Mouse (Mus musculus): ENCODE measurements around the gene Vps33a.

The Vps33a gene

GRCm38 (mm10) chr5:123572357-123573186, at the start of gene Vps33a:
Vps33a (minus strand) TSS chr5:123573038.
- in situ Hi-C loops (cut with MseI, MboI): no loop called here

GRCm38 (mm10) chr5:123622421-123622820, 49.6 kb upstream of the Vps33a start:
- in situ Hi-C loops (cut with MseI, MboI): loop anchor here in 1 of 2 experiments (10.0 kb wide), 1 partner anchor 72 kb away; no protein-coding TSS in a partner anchor

GRCm38 (mm10) chr5:123618558-123618957, 45.7 kb upstream of the Vps33a start:
- in situ Hi-C loops (cut with MseI, MboI): no loop called here

GRCm38 (mm10) chr5:123614246-123614645, 41.4 kb upstream of the Vps33a start:
- in situ Hi-C loops (cut with MseI, MboI): loop anchor here in 1 of 2 experiments (5.0 kb wide), 1 partner anchor 37 kb away; no protein-coding TSS in a partner anchor

GRCm38 (mm10) chr5:123609843-123610242, 37.0 kb upstream of the Vps33a start:
- in situ Hi-C loops (cut with MseI, MboI): loop anchor here in 1 of 2 experiments (5.0 kb wide), 1 partner anchor 33 kb away; no protein-coding TSS in a partner anchor

- in situ Hi-C loops (cut with MseI, MboI): no loop called here
Measured at GRCm38 (mm10) chr5:123609416-123609815, 36.6 kb upstream of the Vps33a start.

GRCm38 (mm10) chr5:123607211-123607669, 34.4 kb upstream of the Vps33a start:
- in situ Hi-C loops (cut with MseI, MboI): no loop called here

- in situ Hi-C loops (cut with MseI, MboI): no loop called here
Measured at GRCm38 (mm10) chr5:123603496-123603895, 30.7 kb upstream of the Vps33a start.

GRCm38 (mm10) chr5:123602174-123602573, 29.3 kb upstream of the Vps33a start:
- in situ Hi-C loops (cut with MseI, MboI): no loop called here

GRCm38 (mm10) chr5:123599319-123599718, 26.5 kb upstream of the Vps33a start:
- in situ Hi-C loops (cut with MseI, MboI): no loop called here

- in situ Hi-C loops (cut with MseI, MboI): no loop called here
Measured at GRCm38 (mm10) chr5:123593622-123594280, 20.9 kb upstream of the Vps33a start.

- in situ Hi-C loops (cut with MseI, MboI): no loop called here
Measured at GRCm38 (mm10) chr5:123580043-123580442, 7.2 kb upstream of the Vps33a start.

GRCm38 (mm10) chr5:123576696-123577095, 3.9 kb upstream of the Vps33a start:
- in situ Hi-C loops (cut with MseI, MboI): loop anchor here in 1 of 2 experiments (5.0 kb wide), 1 partner anchor 36 kb away; no protein-coding TSS in a partner anchor

GRCm38 (mm10) chr5:123573362-123573761, 524 bp upstream of the Vps33a start:
- in situ Hi-C loops (cut with MseI, MboI): no loop called here

- in situ Hi-C loops (cut with MseI, MboI): no loop called here
Measured at GRCm38 (mm10) chr5:123561128-123561527, 11.7 kb downstream of the Vps33a start.

GRCm38 (mm10) chr5:123559588-123559987, 13.2 kb downstream of the Vps33a start:
- in situ Hi-C loops (cut with MseI, MboI): no loop called here

GRCm38 (mm10) chr5:123556451-123556850, 16.4 kb downstream of the Vps33a start:
- in situ Hi-C loops (cut with MseI, MboI): no loop called here

- in situ Hi-C loops (cut with MseI, MboI): no loop called here
Measured at GRCm38 (mm10) chr5:123555693-123556092, 17.1 kb downstream of the Vps33a start.

- in situ Hi-C loops (cut with MseI, MboI): no loop called here
Measured at GRCm38 (mm10) chr5:123533801-123534200, 39.0 kb downstream of the Vps33a start.

GRCm38 (mm10) chr5:123530056-123530455, 42.8 kb downstream of the Vps33a start:
- in situ Hi-C loops (cut with MseI, MboI): no loop called here

GRCm38 (mm10) chr5:123528641-123529040, 44.2 kb downstream of the Vps33a start:
- in situ Hi-C loops (cut with MseI, MboI): no loop called here

GRCm38 (mm10) chr5:123525916-123526495, 46.8 kb downstream of the Vps33a start:
- in situ Hi-C loops (cut with MseI, MboI): no loop called here

Measured in mouse trophoblast stem cell (cell line).